Mouse (Mus musculus): ENCODE data around the gene Elf2. TPM values are rescaled to one million over a fixed set of nuclear protein-coding genes. Genes with fewer than 3 reads are reported as not detected.

Gene Elf2
- total RNA-seq, 2 experiments from 2014 or later, result 64.6 to 116 TPM

- ATAC-seq (replicated peaks; ENCODE audit: poor library complexity, severe bottlenecking), result peak; percentile 76
Observed at GRCm38 (mm10) chr3:51288880-51289821, 51.3 kb downstream of the Elf2 start.

- no peak for ATAC-seq (replicated peaks; ENCODE audit: poor library complexity, severe bottlenecking)
Observed at GRCm38 (mm10) chr3:51284375-51284774, 56.1 kb downstream of the Elf2 start.

DNA sequence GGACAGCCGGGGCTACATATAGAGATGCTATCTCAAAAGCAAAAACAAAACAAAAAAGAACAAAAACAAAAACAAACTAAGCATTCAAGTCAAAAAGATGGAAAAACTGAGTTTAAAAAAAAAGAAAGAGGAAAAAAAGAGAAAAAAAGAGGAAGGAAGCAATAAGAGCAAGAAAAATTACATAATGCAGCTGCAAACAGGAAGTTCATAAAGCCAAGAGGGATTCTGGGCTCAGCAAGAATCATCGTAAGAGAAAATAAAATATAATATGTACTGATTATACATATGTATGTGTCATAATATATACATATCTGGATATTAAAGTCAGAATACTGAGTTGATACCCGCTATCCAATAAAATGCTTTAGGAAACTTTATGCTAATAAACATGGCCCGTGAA lies 58.7 kb downstream of the Elf2 start:
- ATAC-seq (replicated peaks; ENCODE audit: poor library complexity, severe bottlenecking), result no peak

DNA sequence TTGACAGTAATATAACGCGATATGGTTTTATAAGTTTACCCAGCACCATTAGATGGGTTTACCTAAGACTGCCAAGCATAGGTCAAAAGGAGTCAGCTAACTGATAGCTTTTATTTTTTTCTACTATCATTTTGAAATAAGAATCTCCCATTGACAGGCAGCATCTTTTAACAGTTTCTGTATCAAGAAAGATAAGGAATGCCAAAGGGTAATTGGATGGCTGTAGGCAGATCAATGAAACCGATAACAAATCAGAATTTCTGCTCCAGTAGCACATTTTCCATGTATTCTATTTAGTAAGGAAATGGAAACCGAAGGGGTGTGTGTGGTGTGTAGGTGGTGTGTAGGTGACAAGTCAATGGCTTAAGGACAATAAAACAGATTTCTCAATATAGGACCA lies 62.0 kb downstream of the Elf2 start:
- no peak for ATAC-seq (replicated peaks; ENCODE audit: poor library complexity, severe bottlenecking)

GRCm38 (mm10) chr3:51277201-51278150 lies 63.0 kb downstream of the Elf2 start:
- ATAC-seq (replicated peaks; ENCODE audit: poor library complexity, severe bottlenecking), result peak; percentile 71

GRCm38 (mm10) chr3:51276421-51277111 lies 63.9 kb downstream of the Elf2 start:
- peak; percentile 10 for ATAC-seq (replicated peaks; ENCODE audit: poor library complexity, severe bottlenecking)

DNA sequence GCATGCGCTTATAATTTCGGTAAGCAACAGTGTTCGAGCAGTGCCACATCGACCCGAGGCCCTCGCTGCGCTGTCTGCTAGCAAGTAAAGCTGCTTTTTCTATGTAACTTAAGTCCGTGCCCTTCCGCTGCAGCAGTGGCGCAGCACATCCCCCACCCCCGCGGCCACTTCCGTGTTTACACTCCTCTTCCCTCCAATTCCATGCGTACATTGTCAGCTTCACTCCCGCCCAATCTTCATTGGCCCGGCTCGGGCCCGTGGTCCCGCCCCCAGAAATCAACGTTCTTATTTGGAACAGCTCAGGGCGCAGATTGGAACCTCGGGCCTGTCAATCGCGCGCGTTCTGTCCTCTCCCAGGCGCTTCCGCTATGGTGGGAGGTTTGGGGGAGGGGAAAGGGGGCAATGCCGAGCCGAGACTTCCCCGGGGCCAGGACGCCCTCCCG lies 64.5 kb downstream of the Elf2 start:
- peak; percentile 88 for ATAC-seq (replicated peaks; ENCODE audit: poor library complexity, severe bottlenecking)

GRCm38 (mm10) chr3:51270069-51270817 lies 70.2 kb downstream of the Elf2 start:
- ATAC-seq (replicated peaks; ENCODE audit: poor library complexity, severe bottlenecking), result peak; percentile 70

- no peak for ATAC-seq (replicated peaks; ENCODE audit: poor library complexity, severe bottlenecking)
Observed at GRCm38 (mm10) chr3:51268434-51268833, 72.0 kb downstream of the Elf2 start.

DNA sequence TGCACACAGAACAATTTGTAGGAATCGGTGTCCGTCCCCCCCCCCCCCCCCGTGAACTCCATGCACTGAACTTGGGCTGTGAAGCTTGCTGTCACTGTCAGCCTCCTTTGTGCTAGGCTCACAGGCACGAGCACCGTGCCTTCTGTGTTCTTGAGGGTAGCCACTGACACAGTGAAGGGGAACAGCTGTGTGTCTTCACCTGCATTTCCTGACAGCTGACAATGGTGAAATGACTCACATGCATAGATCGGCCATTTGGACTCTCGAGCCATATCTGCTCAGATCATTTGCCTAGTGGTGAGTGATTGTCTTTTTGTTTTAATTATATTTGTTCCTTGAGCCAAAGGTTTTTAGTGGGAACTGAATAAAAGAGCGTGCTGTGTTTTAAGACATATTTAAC lies 77.5 kb downstream of the Elf2 start:
- no peak for ATAC-seq (replicated peaks; ENCODE audit: poor library complexity, severe bottlenecking)

GRCm38 (mm10) chr3:51258070-51258469 lies 82.4 kb downstream of the Elf2 start:
- ATAC-seq (replicated peaks; ENCODE audit: poor library complexity, severe bottlenecking), result no peak

DNA sequence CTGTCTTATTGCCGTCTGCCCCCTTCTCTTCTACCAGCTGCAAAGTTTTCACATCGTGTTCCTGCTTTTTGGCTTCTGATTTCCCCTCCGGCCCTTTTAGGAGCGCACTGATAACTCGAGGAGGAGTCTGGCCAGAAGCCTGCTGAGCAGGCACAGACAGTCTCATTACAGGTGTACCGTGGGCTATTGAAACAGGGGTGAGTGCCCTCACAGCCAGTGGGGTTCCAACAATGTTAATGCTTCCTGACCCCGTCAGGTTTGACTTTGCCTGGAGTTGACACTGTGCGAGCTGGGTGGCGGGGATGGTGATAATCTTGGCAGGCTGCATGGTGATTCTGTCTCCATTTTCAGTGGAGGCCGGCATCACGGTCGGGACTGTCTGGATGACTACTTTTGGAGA lies 84.0 kb downstream of the Elf2 start:
- no peak for ATAC-seq (replicated peaks; ENCODE audit: poor library complexity, severe bottlenecking)

- peak; percentile 93 for ATAC-seq (replicated peaks; ENCODE audit: poor library complexity, severe bottlenecking)
Observed at GRCm38 (mm10) chr3:51254784-51255183, 85.7 kb downstream of the Elf2 start.

GRCm38 (mm10) chr3:51252689-51253402 lies 87.6 kb downstream of the Elf2 start:
- ATAC-seq (replicated peaks; ENCODE audit: poor library complexity, severe bottlenecking), result no peak

DNA sequence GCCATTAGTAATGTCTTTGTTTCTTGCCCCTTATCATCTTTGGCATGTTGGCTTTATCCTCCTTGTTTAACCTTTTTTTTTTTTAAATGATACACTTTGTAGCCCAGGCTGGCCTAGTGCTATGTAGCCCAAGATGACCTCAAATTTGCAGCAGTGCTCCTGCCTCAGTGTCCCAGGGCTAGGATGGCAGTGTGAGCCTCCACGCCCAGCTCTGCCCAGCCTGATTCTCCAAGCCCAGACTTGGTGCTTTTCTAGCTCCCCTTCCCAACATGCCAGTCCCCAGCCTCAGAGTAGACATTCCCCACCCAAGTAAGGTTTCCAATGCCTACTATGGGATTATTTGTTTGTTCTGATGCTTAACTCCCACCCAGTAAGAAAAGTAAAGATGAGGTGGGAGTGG lies 88.2 kb downstream of the Elf2 start:
- no peak for ATAC-seq (replicated peaks; ENCODE audit: poor library complexity, severe bottlenecking)

DNA sequence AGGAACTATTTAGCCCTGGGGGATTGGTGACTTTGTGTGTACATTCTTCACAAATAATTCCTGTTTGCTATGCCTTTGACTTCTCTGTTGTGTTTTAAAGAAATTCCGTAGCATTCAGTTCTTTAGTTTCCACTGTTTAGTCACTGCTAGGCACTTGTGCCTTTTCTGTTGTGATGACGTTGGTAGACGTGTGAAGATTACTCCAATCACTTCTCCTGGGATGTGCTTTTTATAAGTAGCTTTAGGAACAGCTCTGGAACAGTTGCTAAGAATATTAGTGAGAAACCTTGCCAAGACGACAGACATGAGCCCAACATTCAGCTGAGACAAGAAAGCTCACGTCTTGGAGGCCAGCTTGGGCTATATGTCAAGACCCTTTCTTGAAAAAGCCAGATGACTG lies 89.4 kb downstream of the Elf2 start:
- ATAC-seq (replicated peaks; ENCODE audit: poor library complexity, severe bottlenecking), result no peak

DNA sequence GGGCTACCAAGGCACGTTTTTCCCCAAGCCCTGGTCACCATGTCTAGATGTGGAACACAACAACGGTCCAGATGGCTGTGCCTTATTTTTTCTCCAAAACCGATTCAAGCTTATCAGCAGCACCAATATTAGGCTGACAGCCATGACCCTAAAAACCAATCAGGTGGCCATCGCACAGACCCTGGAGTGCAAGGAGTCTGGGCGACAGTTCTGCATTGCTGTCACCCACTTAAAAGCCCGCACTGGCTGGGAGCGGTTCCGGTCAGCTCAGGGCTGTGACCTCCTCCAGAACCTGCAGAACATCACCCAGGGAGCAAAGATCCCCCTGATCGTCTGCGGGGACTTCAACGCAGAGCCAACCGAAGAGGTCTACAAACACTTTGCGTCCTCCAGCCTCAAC lies 90.6 kb downstream of the Elf2 start:
- no peak for ATAC-seq (replicated peaks; ENCODE audit: poor library complexity, severe bottlenecking)

GRCm38 (mm10) chr3:51249460-51249859 lies 91.0 kb downstream of the Elf2 start:
- ATAC-seq (replicated peaks; ENCODE audit: poor library complexity, severe bottlenecking), result no peak

- no peak for ATAC-seq (replicated peaks; ENCODE audit: poor library complexity, severe bottlenecking)
Observed at GRCm38 (mm10) chr3:51248600-51248999, 91.9 kb downstream of the Elf2 start.
